Mouse (Mus musculus): ENCODE data around the gene Shh.

- TF ChIP-seq CTCF (conservative IDR thresholded peaks at IDR 0.05; ENCODE audit: insufficient read depth, insufficient read length, low read depth, low read length) (no peak), POLR2A (IDR thresholded peaks at IDR 0.05; ENCODE audit: low read depth, low read length) (no peak)
Observed at GRCm38 (mm10) chr5:28453086-28453485, 14.0 kb downstream of the Shh start.

Measured in kidney, adult 2 months (tissue).